Mouse (Mus musculus): ENCODE measurements around the gene Rnf185.

DNA sequence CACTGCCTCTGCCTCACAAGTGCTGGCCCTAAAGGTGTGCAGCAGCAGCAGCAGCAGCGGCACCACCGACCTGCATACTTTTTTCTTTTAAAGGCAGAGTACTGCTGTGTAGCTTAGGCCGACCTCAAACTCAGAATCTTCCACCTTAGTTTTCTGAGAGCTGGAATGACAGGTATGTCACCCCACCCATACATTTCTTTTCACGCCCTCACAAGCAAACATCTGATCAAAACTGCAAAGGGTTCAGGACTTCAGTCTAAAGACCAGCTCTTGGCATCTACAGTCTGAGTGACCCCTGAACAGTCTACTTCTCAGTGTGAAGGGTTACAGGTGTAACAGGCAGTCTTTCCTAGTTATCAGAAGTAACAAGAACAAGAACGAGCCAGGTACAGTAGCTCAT is 61.4 kb downstream of the Rnf185 start:
- no peak for TF ChIP-seq POLR2A (IDR thresholded peaks at IDR 0.05; ENCODE audit: insufficient read depth, low read depth, low read length)
- no peak for TF ChIP-seq CTCF (IDR thresholded peaks at IDR 0.05; ENCODE audit: insufficient read depth, low read depth, low read length)
